ENCODE assay signal across 8 mouse cellular contexts in the genomic region with DNA sequence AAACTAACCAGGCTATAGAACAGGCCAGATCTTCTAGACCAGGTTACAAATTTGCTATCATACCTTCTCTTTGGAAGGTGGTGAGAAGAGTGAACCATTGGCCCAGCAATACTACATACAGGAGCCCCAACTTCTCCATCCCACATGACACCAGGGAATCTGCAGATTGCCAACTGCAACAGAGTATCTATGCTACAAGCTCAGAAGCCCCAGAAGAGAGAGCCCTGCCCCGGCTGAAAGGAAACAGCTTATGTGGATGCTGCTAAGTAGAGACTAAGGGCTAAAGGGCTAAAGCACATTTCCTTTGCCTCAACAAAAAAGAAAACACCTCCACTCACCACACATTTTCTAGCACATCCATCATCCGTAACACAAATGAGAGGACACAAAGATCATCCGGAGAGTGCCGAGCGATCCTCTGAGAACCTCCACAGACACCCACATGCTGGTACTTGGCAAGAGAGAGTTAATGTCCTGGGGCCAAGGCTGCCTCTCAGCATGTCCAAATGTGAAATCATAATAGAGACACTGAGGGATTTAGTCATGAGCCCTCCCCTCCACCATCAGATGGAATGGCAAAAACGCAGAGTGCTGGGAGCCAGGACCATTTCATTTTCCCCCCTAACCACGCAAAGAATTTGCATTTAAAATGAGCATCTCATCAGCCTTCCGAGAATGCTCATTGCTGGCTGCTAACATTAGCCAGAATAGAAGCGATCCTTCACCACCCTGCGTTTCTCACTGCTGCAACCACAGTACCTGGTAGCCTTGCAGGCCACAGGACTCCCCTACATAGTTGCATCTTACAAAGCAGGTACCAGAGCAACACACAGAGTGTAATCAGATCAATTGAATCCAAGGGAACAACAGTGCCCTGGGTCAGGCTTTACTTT. TPM values are rescaled to one million over a fixed set of nuclear protein-coding genes. Genes with fewer than 3 reads are reported as not detected.
DNase-seq lines count a peak whose midpoint lies in the region; ATAC-seq lines count a peak whose summit lies in the region.

No protein-coding gene starts in this region.

- no peaks in the 10 kb centered on the region for H3K36me3 ChIP-seq in neural tube, embryonic 11.5 days (ENCODE audit: control insufficient read depth, insufficient read depth, low read length)
- H3K36me3 ChIP-seq in embryonic facial prominence, embryonic 13.5 days = no peaks in the 10 kb centered on the region
- H3K36me3 ChIP-seq in intestine, embryonic 16.5 days (ENCODE audit: control insufficient read depth, insufficient read depth, low read length) = no peaks in the 10 kb centered on the region

- H3K4me1 ChIP-seq in neural tube, embryonic 11.5 days (ENCODE audit: control insufficient read depth, insufficient read depth, low read length) = peaks cover 12% of the 10 kb centered on the region
- peaks cover 28% of the 10 kb centered on the region for H3K4me1 ChIP-seq in embryonic facial prominence, embryonic 13.5 days
- peaks cover 12% of the 10 kb centered on the region; the same call in 1 of the 2 replicates for H3K4me1 ChIP-seq in intestine, embryonic 16.5 days (ENCODE audit: control insufficient read depth, insufficient read depth, low read length)

- WGBS in neural tube, embryonic 11.5 days = 48% methylated on average over 10 of the region's 10 CpGs
- WGBS in embryonic facial prominence, embryonic 13.5 days = 29% methylated on average over 10 of the region's 10 CpGs
- WGBS in intestine, embryonic 16.5 days = 55% methylated on average over 10 of the region's 10 CpGs

- ATAC-seq in neural tube, embryonic 11.5 days (ENCODE audit: insufficient read depth, low FRiP score, low TSS enrichment) = no peak
- ATAC-seq in embryonic facial prominence, embryonic 13.5 days (ENCODE audit: insufficient number of reproducible peaks, insufficient read depth, low FRiP score, low TSS enrichment, low read depth) = no peak
- no peak for ATAC-seq in intestine, embryonic 16.5 days
- ATAC-seq in inflammation-experienced regulatory T-cells, adult 6 months = no peak

- H3K27me3 ChIP-seq in neural tube, embryonic 11.5 days (ENCODE audit: control insufficient read depth, insufficient read depth, low read length) = no peaks in the 10 kb centered on the region
- H3K27me3 ChIP-seq in embryonic facial prominence, embryonic 13.5 days = no peaks in the 10 kb centered on the region
- no peaks in the 10 kb centered on the region for H3K27me3 ChIP-seq in intestine, embryonic 16.5 days (replicated peaks; ENCODE audit: control insufficient read depth, insufficient read depth, low read length)

- H3K4me2 ChIP-seq in neural tube, embryonic 11.5 days (ENCODE audit: low read depth) = no peak overlapping the region
- H3K4me2 ChIP-seq in embryonic facial prominence, embryonic 13.5 days = no peak overlapping the region; the same call in 1 of the 2 replicates
- H3K4me2 ChIP-seq in intestine, embryonic 16.5 days (ENCODE audit: low read depth, low read length) = no peak overlapping the region

- no peak overlapping the region for H3K4me3 ChIP-seq in neural tube, embryonic 11.5 days (ENCODE audit: low read depth, low read length)
- no peak overlapping the region for H3K4me3 ChIP-seq in embryonic facial prominence, embryonic 13.5 days
- H3K4me3 ChIP-seq in intestine, embryonic 16.5 days (ENCODE audit: low read length) = no peak overlapping the region

- 0 out of 2 replicates have a peak overlapping the region, but pooled peaks have one; percentile 23 for H3K27ac ChIP-seq in neural tube, embryonic 11.5 days (ENCODE audit: low read depth, low read length)
- H3K27ac ChIP-seq in embryonic facial prominence, embryonic 13.5 days = peak overlapping the region; percentile 75
- peak overlapping the region; percentile 23; the same call in 1 of the 2 replicates for H3K27ac ChIP-seq in intestine, embryonic 16.5 days (ENCODE audit: low read length)

- no peaks in the 10 kb centered on the region for H3K9me3 ChIP-seq in neural tube, embryonic 11.5 days (ENCODE audit: control insufficient read depth, low read length)
- H3K9me3 ChIP-seq in embryonic facial prominence, embryonic 13.5 days = no peaks in the 10 kb centered on the region
- no peaks in the 10 kb centered on the region for H3K9me3 ChIP-seq in intestine, embryonic 16.5 days (ENCODE audit: control insufficient read depth, low read length)

- peak; percentile 25 for DNase-seq in neural tube, embryonic 11.5 days (ENCODE audit: low spot score)
- DNase-seq in neural tube, embryonic 10.5 days (ENCODE audit: extremely low spot score, low spot score) = no peak
- DNase-seq in retina, embryonic 14.5 days (ENCODE audit: low spot score) = peak; percentile 14
- no peak for DNase-seq in gastrocnemius, postnatal 4 days (ENCODE audit: low spot score in 2 of 2)
- DNase-seq in ovary, postnatal 14 days (ENCODE audit: low spot score) = no peak

- H3K9ac ChIP-seq in neural tube, embryonic 11.5 days (ENCODE audit: low read length) = no peak overlapping the region
- H3K9ac ChIP-seq in embryonic facial prominence, embryonic 13.5 days = 0 out of 2 replicates have a peak overlapping the region, but pooled peaks have one; percentile 16
- H3K9ac ChIP-seq in intestine, embryonic 16.5 days (ENCODE audit: low read depth, low read length) = no peak overlapping the region

RNA-seq across cellular contexts. Expression of gene Tln2, which starts 13.5 kb away (rescaled TPM):
- 14.6 and 17.5 TPM in 2 replicates for polyA plus RNA-seq in neural tube, embryonic 11.5 days (2014; fragmentation: Nextera tagmentation; extraction: Ambion mirVana)
- 38.9 and 43.4 TPM in 2 replicates for polyA plus RNA-seq in embryonic facial prominence, embryonic 13.5 days (2015; fragmentation: Nextera tagmentation; extraction: Ambion mirVana)
- polyA plus RNA-seq in intestine, embryonic 16.5 days (2015; fragmentation: Nextera tagmentation; extraction: Ambion mirVana) = 19.7 and 19.8 TPM in 2 replicates
- polyA plus RNA-seq in inflammation-experienced regulatory T-cells, adult 6 months (2017; shearing (Covaris generic)) = under 1 TPM; 0.11 to 0.20 (median 0.19) TPM
- total RNA-seq in gastrocnemius, postnatal 4 days (2021) = 100 to 1,000 TPM; 118 to 134 TPM

Comparison
In these comparisons a context has a peak if more than half of its experiments do, and no peak if none do; other contexts are left out.
1. DNase-seq: peak in neural tube, embryonic 11.5 days (single experiment) and retina, embryonic 14.5 days (single experiment); none in neural tube, embryonic 10.5 days (single experiment), gastrocnemius, postnatal 4 days (0 of 2) and ovary, postnatal 14 days (single experiment).
2. H3K27ac ChIP-seq: peak in every context shown above with its lines; median percentile 75 in embryonic facial prominence, embryonic 13.5 days; 23 in neural tube, embryonic 11.5 days; 23 in intestine, embryonic 16.5 days.
3. RNA of gene Tln2, which starts 13.5 kb away (polyA plus RNA-seq): 38.9 to 43.4 TPM in embryonic facial prominence, embryonic 13.5 days, 19.7 to 19.8 TPM in intestine, embryonic 16.5 days and 14.6 to 17.5 TPM in neural tube, embryonic 11.5 days; 0.11 to 0.20 TPM in inflammation-experienced regulatory T-cells, adult 6 months; every median in the first group is over 10 times any median in the second.